13 mouse cellular contexts compared by ENCODE assay signal in the genomic region with DNA sequence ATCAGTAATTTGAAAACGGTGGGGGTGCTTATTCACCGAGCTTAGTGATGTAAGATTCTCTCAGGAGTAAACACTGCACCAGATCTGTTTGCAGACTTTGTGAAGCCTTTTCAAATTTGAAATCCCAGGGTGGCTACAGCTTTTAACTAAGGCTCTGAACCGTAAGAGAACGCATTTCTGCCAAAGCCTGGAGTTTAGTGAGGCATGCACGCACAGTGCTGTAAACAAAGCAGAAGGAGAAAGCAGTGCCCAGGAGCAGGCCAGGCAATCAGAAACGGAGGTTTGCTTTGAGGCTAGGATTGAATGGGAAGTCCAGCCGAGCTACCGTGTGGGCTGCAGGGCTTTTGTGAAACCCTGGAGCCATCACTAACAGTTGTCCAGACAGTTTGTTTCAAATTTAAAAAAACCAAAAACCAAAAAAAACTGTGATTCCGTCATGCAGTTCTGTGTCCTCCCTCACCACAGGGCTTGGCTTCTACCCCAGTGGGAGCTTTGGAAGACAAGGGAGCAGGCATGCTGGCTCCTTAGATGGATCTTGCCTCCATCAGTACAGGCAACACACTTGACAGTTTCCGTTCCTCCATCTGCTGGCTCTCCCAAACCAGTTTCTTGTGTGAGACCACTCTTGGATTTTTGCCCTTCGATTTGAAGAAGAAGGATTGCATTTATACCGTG.
DNase-seq lines count a peak whose midpoint lies in the region; ATAC-seq and TF ChIP-seq lines count a peak whose summit lies in the region.
"Had no signal": no experiment of that assay in that cellular context is flagged by ENCODE, and none has a peak within 500 bp of the region (broad histone marks: within the 10 kb centered on the region; RNA-seq: fewer than 3 reads in every experiment).

No protein-coding gene starts in this region.

- no peak overlapping the region for H3K4me2 ChIP-seq in forebrain, embryonic 16.5 days (ENCODE audit: low read length)
- no peak overlapping the region for H3K4me2 ChIP-seq in midbrain, embryonic 14.5 days (ENCODE audit: low read length)
- H3K4me2 ChIP-seq in intestine, postnatal 0 days (replicated peaks; ENCODE audit: low read depth): no peak overlapping the region
- H3K4me2 ChIP-seq: embryonic facial prominence, embryonic 13.5 days had no signal

- peak; percentile 90 for ATAC-seq in forebrain, embryonic 16.5 days
- no peak; the same call in 1 of the 2 replicates for ATAC-seq in midbrain, embryonic 14.5 days (ENCODE audit: low FRiP score, low TSS enrichment)
- no peak for ATAC-seq in megakaryocyte progenitor cell, adult 5-6 weeks (replicated peaks; ENCODE audit: poor library complexity)
- no peak for ATAC-seq in intestine, postnatal 0 days

- WGBS in forebrain, embryonic 16.5 days: 8% methylated on average over 12 of the region's 12 CpGs
- WGBS in midbrain, embryonic 14.5 days: 23% methylated on average over 12 of the region's 12 CpGs
- 34% methylated on average over 12 of the region's 12 CpGs for WGBS in intestine, postnatal 0 days

- DNase-seq in kidney, postnatal 4 days: peak; percentile 5 to 15
- no peak for DNase-seq in kidney, adult 8-10 months
- DNase-seq in embryo, embryonic 10 days (ENCODE audit: low spot score): peak; percentile 46
- peak; percentile 49 for DNase-seq in midbrain, embryonic 14.5 days
- DNase-seq in thymus, postnatal 10 days (ENCODE audit: low spot score in 2 of 2): no peak
- DNase-seq: kidney, postnatal 14 days; lung, adult 18-20 months; right cerebral cortex, postnatal 25 days had no signal

- H3K9ac ChIP-seq in forebrain, embryonic 16.5 days (replicated peaks; ENCODE audit: low read depth, low read length): no peak overlapping the region
- no peak overlapping the region for H3K9ac ChIP-seq in midbrain, embryonic 14.5 days (replicated peaks; ENCODE audit: low read length)
- no peak overlapping the region for H3K9ac ChIP-seq in intestine, postnatal 0 days (ENCODE audit: low read depth, low read length)
- H3K9ac ChIP-seq: embryonic facial prominence, embryonic 13.5 days had no signal

- H3K9me3 ChIP-seq in forebrain, embryonic 16.5 days (ENCODE audit: control insufficient read depth, low read length): no peaks in the 10 kb centered on the region
- no peaks in the 10 kb centered on the region for H3K9me3 ChIP-seq in midbrain, embryonic 14.5 days (ENCODE audit: control insufficient read depth, low read length)
- H3K9me3 ChIP-seq in intestine, postnatal 0 days (ENCODE audit: control insufficient read depth): no peaks in the 10 kb centered on the region
- H3K9me3 ChIP-seq: embryonic facial prominence, embryonic 13.5 days; limb, embryonic 10.5 days had no signal

- H3K27ac ChIP-seq in forebrain, embryonic 16.5 days (ENCODE audit: low read length): peak overlapping the region; percentile 35; the same call in 1 of the 2 replicates
- no peak overlapping the region; the same call in 1 of the 2 replicates for H3K27ac ChIP-seq in midbrain, embryonic 14.5 days (replicated peaks; ENCODE audit: low read depth, low read length)
- H3K27ac ChIP-seq in intestine, postnatal 0 days (ENCODE audit: low read depth, low read length): no peak overlapping the region
- H3K27ac ChIP-seq: embryonic facial prominence, embryonic 13.5 days; limb, embryonic 10.5 days had no signal

- H3K36me3 ChIP-seq in forebrain, embryonic 16.5 days (ENCODE audit: control insufficient read depth, insufficient read depth): no peaks in the 10 kb centered on the region
- no peaks in the 10 kb centered on the region for H3K36me3 ChIP-seq in midbrain, embryonic 14.5 days (ENCODE audit: control insufficient read depth, insufficient read depth, low read length)
- H3K36me3 ChIP-seq in intestine, postnatal 0 days (ENCODE audit: control insufficient read depth, insufficient read depth): no peaks in the 10 kb centered on the region
- H3K36me3 ChIP-seq: embryonic facial prominence, embryonic 13.5 days; limb, embryonic 10.5 days had no signal

- peaks cover 30% of the 10 kb centered on the region for H3K4me1 ChIP-seq in forebrain, embryonic 16.5 days (replicated peaks; ENCODE audit: control insufficient read depth, insufficient read depth, low read length)
- H3K4me1 ChIP-seq in midbrain, embryonic 14.5 days (ENCODE audit: control insufficient read depth, insufficient read depth, low read length): no peaks in the 10 kb centered on the region
- no peaks in the 10 kb centered on the region for H3K4me1 ChIP-seq in intestine, postnatal 0 days (replicated peaks; ENCODE audit: control insufficient read depth, insufficient read depth, low read length)
- H3K4me1 ChIP-seq: limb, embryonic 10.5 days had no signal

- no peak for TF ChIP-seq CTCF in intestine, postnatal 0 days (IDR thresholded peaks at IDR 0.05; ENCODE audit: low read depth)

- no peak overlapping the region for H3K4me3 ChIP-seq in forebrain, embryonic 16.5 days (replicated peaks; ENCODE audit: low read length)
- H3K4me3 ChIP-seq in midbrain, embryonic 14.5 days (replicated peaks; ENCODE audit: low read depth, low read length): no peak overlapping the region
- H3K4me3 ChIP-seq in intestine, postnatal 0 days (ENCODE audit: low read depth, low read length): no peak overlapping the region
- H3K4me3 ChIP-seq: embryonic facial prominence, embryonic 13.5 days; limb, embryonic 10.5 days had no signal

- no peaks in the 10 kb centered on the region for H3K27me3 ChIP-seq in forebrain, embryonic 16.5 days (replicated peaks; ENCODE audit: control insufficient read depth, insufficient read depth, low read length)
- H3K27me3 ChIP-seq in midbrain, embryonic 14.5 days (ENCODE audit: control insufficient read depth, insufficient read depth, low read length): no peaks in the 10 kb centered on the region
- H3K27me3 ChIP-seq in intestine, postnatal 0 days (replicated peaks; ENCODE audit: control insufficient read depth, insufficient read depth, low read length): no peaks in the 10 kb centered on the region
- H3K27me3 ChIP-seq: embryonic facial prominence, embryonic 13.5 days had no signal

Comparison
In these comparisons a context has a peak if more than half of its experiments do, and no peak if none do; other contexts are left out.
1. DNase-seq: peak in kidney, postnatal 4 days (2 of 2), embryo, embryonic 10 days (single experiment) and midbrain, embryonic 14.5 days (single experiment); none in kidney, adult 8-10 months (0 of 2) and thymus, postnatal 10 days (0 of 2).